Mouse (Mus musculus) inflammation-experienced regulatory T-cells, adult 6 months (primary cell): ENCODE measurements around the gene Drc3. TPM values are rescaled to one million over a fixed set of nuclear protein-coding genes. Genes with fewer than 3 reads are reported as not detected.

Source experiments
- ATAC-seq: one replicate; pipeline ENCODE4 v1.8.0; 2017
- polyA plus RNA-seq, 3 experiments: library from polyadenylated mRNA; unstranded; fragments of 100-300 nt; shearing (Covaris generic); gene quantifications; one replicate each; pipeline ENCODE4 v1.2.1; 2017

The Drc3 gene
- polyA plus RNA-seq: under 1 TPM; 0.25 to 0.87 (median 0.42) TPM

DNA sequence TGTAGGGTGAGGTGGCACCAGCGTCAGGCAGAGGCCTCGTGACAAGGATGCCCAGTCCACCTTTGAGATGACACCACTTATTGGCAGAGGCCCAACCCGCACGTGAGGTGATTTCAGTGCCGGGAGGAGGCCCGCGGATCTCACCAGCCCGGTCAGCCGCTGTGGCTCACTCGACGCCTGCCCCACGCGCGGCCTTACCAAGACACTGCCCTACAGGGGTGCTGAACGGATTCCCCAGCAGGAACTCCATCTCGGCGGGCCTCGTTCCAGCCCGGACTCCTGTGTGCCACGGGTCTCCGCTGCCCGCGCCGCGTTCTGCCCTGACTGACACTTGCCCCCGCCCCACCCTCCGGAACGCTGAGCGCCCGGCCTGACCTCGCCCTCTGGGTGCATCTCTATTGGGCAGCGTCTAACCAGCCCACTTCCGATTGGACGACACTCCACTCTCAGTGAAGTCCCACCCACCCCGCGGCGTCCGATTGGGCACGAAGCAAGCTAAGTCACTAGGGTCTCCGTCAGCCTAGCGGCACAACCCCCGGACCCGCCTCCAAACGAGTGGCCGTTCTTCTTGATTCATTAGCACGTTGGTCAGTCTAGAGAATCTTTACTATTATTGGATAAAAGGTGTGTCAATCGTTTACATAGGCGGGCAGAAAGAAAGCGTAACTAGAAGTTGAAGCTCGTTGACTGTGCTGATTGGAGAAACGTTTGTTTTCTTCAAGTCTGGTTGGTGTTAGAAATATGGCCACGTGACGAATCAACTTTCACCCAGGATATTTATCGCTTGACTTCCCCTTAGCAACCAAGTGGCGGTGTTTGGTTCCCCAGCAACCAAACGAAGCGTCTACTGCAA, at the start of gene Drc3, which contains the start of gene Tom1l2:
TSS of gene Drc3 (plus strand) at position 771 of the 853 bp plus-strand sequence.
TSS of gene Tom1l2 (minus strand) at position 347 of the 853 bp plus-strand sequence.
- peak; percentile 94 for ATAC-seq

DNA sequence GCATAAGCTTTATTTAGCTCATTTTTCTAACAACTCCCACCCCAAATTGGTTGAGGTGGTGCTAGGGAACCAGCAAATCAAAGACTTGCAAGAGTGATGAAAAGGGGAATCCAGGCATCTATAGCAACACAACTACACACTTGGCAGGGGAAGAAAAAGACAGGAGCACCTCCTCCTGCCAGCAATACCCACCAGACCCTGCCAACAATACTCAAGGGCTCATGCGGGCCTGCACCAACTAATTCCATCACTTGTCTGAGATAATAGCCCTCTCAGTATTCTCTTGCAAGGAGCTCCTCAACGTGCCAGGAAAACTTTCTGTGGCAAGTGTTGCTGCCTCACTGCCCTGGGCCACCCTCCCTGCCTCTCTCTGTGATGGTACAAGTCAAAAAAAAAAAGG, 49.6 kb upstream of the Drc3 start:
- no peak for ATAC-seq

DNA sequence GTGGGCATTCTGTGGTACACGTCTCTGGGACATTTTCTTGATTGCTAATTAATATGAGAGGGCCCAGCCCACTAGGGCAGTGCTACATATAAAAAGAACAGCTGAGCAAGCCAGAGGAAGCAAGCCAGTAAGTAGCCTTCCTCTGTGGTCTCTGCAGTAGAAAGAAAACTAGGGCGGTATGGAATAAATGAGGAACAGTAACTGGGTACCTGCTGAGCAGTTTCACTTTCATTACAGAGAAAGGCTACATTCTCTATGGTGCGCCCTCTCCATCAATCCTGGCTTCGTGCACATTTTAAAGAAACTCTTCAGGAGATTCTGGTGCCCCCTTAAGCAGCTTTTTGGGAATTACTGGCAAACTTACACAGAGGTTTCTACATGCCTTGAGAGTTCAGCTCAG, 47.5 kb upstream of the Drc3 start:
- ATAC-seq: peak; percentile 81

DNA sequence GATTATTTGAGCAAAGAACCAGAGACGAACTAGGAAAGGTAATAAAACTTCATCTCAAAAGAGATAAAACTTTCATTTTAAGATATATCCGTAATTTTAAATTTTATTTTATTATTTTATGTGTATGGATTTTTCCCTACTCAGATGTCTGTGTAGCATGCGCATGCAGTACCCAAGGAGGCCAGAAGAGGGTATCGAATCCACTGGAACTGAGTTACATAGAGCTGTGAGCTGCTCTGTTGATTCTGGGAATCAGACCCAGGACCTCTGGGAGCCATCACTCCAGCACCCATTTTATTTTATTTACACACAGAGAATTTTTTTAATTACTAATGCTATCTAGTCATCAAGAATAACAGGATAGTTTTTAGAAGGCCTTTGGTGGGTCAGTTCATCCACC, 46.3 kb upstream of the Drc3 start:
- peak; percentile 37 for ATAC-seq

DNA sequence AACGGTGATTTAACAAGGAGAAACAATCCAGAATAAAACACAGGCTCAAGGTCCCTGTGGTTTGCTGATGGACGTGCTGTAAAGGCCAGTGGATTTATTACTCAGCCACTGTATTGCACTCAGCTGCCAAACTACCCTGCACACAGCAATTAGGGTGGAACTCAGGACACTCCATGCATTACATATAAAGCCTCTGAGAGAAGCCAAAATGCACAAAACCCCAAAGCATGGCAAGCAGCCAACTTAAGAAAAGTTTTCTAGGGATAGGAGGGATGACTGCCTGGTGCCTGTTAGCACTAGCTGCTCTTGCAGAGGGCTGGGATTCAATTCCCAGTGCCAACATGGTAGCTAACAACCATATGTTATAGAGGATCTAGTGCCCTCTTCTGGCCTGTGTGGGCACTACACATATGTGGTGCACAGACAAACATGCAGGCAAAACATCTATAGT, 45.7 kb upstream of the Drc3 start:
- ATAC-seq: no peak

DNA sequence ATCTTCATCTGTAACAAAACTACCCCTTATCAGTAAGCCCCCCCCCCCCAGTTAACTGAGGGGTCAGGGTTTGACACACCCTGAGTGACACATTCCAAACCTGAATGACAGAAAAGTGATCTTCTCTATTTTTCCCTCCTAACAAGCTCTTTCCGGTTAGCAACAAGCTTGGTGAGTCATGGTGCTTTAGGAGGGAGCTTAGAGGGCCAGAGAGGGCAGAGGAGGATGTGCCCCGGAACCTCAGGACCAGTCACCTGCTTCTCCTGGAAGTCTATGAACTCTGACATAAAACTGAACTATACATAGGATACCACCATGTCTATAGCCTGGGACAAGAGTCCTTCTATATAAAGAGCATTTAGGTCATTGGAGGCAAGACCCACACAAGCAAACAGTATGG, 45.1 kb upstream of the Drc3 start:
- ATAC-seq: no peak

DNA sequence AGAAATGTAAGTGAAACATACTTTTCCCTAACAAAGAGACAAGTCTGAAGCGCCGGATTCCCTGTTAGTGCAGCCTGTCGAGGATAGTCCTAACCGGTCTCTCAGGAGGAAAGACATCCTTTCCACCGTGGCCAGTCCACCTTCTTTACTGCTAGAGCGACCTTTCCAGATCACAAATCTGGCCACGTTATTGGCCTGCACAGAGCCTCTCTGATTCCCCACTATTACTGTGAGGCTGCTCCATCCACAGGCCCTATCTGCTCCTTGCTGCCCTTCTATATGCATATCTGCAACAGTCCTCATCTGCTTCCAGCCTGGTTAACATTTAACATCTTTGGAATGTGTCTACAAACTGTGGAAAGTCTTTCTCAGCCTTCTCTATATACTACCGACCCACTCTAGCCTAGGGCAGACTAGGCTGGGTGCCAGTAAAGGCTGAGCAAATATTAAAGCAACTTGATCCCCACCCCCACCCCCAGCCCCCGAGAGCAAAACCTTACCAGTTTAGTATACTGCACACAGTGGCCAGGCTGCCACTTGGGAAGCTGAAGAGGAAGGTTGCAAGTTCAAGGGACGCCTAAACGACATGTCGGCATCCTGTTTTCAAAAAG, 44.5 kb upstream of the Drc3 start:
- ATAC-seq: no peak

DNA sequence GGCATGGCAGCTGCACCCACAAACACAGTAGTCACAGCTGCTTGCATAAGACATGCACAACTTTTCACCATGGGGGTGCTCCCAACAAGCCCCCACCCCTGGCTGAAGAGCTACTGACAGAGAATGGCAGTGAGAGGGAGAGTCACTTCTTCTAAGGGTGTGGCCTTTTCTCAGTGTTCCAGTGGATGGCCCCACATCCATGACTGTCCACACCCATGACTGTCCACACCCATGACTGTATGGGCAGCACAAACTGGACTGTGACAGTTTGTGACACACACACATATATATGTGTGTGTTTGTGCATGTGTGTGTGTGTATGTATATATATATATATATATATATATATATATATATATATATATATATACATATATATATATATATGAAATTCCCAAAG, 43.3 kb upstream of the Drc3 start:
- ATAC-seq: no peak

DNA sequence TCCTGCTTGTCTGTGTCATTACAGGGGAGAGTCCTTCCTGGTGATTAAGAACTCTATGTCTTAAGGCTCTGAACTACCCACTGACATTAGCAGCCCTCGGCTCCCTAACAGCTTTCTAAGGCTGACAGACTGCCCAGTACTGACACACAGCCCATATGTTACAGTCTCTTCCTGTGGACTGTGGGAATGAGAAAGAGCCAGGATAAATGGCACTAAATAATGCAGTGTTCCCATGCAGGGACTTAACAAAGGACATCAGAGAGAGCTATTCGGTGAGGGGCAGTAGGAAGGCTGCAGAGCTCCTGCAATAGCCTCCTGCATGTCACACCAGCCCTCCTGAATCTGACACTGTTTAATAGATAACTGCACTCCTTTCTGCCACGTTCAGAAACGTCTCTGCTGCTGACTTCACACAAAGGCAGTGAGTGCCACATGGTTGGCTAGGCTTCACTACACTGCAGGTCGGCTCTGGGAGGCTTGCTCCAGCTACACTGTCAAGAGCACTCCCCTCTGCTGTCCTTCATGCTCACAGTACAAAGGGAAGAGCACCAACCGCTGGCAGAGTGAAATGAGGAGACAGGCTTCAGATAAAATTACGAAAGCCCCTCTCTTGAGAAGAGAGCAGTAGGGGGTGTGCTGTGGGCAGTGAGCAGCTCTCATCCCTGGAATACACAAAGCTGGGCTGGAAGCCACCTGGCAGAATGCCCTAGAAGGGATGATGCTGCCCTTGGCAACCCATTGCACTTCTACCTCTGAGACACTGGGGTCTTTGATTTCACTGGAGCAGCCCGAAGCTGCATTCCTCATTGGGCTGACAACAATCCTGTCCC, 41.9 kb upstream of the Drc3 start:
- no peak for ATAC-seq

DNA sequence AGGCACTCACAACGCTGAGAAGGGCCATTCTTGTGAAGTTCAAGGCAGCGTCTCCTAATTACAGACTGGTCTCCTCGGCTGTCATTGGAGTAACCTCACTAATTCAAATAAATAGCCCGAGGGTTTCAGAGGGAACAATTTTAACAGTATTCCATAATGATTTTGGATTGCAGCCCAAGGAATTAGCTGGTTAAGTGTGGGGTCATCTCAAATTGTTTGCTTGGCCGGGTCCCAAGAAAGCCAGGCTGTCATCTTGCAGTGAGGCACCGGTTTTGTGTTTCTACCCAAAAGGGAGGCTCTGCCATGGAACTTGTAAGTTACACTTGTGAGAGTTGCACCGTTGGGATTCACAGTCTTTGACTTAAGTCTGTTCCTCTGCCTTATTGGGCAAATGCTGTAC, 36.9 kb upstream of the Drc3 start:
- ATAC-seq: no peak

DNA sequence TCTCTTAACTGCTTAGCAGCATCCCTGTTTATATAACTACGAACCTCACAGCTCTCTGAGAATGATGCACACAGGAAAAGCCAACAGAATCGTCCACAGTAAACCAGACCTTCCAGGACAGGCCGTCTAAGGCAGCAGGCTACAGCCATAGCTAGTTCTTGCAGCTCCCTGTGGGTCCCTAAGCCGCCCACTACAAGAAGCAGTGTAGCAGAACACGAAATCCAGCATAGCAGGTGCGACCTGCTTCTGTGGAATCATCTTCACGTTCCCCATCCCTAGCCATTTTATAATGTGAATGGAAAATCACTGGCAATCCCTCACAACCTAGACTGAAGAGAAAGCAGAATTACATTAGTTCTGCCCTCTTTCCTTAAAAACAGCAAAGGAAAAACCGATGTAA, 36.2 kb upstream of the Drc3 start:
- ATAC-seq: no peak

DNA sequence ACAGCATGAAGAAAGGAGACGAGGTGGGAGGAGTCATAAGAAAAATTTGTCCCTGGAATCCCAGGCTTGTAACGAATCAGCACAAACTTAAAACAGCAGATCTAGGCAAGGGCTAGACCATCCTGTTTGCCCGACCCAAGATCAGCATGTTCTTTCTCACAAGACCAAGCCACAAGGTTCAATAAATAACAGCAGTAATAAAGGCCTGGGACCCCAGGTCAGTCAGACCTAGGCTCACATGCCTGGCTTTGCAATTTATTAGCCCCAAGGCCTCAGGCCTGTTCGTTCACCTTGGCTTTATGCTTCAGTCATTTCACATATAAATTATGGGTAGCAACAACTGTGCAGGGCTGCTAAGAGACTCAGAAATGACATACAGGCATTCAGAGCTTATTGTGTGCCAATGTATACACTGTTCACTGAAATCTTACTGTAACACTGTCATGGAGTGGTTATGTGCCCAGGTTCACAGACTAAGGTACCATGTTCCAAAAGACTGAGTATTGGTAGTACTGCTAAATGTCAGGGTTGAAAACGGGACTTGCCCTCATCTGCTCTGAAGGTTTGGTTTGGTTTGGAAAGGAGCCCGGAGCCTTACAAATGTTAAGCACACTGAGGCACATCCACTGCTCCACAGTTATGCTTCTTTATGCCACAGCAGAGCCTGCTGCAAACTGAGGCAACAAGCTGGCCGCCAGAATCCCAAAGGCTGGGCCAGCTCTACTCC, 35.6 kb upstream of the Drc3 start:
- ATAC-seq: no peak

DNA sequence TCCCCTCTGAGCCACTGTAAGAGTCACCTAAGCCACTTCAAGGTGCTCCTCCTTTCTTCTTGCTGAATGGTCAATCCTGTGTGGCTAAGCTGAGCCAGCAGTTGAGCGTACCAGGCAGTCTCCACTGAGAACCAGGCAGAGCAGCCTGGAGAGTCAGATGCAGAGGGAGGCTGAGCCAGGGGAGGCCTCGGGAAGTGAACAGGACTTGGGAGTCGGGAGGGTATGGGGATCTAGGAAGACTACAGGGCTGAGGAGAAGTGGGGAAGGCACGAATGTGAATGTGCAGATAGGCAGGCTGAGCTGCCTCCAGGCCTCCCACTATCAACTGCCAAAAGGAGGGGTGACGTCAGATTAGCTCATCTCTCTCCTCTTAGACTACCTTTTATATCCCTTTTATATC, 34.4 kb upstream of the Drc3 start:
- no peak for ATAC-seq

DNA sequence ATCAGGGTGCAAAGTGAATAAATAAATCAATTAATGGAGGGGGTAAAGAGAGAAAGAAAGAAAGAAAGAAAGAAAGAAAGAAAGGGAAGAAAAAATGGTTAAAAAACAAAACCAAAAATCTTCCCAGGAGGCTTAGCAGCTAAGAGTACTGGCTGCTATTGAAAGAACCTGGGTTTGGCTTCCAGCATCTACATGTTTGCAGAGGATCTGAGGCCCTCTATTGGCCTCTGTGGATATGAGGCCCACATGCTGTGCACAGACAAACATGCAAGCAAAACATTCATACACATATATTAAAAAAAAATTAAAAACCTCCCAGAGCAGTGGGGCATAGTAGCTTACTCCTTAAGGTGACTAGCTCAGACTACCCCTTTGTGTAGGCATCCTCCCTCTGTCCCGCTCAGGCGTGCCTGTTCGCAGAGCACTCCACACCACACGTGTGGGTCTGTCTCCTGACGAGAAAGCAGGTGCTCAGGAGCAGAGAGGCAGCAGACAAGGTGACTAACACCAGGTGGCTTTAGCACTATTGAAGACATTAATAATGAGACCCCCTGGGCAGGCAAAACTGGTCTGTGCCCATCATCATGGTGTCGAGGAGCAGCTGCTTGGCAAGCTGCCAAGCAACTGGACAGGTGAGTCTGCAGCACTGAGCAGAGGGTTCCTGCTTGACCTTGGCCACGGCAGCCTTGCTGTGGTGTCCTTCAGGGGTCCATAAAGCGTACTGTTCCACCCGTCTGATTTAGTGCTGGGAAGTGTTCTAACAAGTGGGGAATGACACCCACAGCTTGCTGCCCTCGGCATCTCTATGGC, 33.7 kb upstream of the Drc3 start:
- no peak for ATAC-seq

DNA sequence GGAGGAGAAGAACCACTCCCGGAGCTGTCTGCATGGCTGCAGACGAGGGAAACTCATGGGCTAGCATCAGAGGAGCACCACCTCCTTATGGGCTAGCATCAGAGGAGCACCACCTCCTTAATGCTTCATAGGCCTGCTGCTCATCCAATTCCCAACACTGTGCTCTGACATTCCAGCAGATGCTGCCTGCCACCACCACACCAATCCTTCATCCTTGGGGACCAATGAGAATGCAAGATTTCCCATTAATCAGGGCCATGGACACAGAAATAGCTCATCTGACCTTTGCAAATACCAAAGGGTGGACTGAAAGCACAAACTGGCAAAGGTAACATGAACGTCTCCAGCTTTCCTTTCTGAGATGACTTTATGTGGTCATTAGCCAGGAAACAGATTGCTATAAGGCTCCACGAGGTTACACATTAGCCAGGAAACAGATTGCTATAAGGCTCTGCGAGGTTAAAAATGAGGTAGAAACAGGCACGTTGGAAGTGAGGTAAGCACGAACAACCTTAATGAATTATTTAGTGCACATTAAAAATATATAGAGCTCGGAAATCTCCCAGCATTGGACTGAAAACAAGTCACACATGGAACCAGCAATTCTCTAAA, 32.6 kb upstream of the Drc3 start:
- no peak for ATAC-seq

DNA sequence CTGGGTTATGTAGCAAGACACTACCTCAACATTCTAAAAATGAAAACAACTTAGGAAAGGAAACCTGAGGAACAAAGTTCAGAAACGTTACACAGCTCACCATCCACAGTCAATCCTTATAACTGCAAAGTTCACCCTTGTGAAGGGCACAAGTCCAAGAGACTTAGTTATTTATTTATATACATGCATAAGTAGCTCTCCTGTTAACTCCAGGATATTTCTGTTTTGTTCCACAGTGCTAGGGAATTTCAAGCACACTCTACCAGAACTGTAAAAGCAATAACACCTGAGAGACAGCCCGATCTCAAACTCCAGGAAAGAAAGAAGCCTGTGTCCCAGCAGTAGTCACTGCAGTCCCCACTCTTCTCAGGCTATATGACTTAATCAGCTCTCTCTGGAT, 31.7 kb upstream of the Drc3 start:
- ATAC-seq: no peak

DNA sequence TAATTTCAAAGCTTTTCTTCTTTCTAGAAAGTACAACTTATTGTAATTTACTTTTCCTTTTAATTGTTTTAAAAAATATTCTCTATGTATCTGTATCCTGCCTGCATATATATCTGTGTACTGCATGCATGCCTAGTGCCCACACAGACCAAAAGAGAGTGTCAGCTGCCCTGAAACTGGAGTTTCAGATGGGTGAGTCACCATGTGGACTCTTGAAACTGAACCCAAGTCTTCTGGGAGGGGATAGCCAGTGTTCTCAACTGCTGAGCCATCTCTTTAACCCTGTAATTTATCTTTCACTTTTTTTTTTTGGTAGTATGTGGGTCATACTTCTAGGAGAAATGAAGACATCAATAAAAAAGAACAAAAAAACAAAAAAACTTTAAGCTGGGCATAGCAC, 29.4 kb upstream of the Drc3 start:
- ATAC-seq: no peak

DNA sequence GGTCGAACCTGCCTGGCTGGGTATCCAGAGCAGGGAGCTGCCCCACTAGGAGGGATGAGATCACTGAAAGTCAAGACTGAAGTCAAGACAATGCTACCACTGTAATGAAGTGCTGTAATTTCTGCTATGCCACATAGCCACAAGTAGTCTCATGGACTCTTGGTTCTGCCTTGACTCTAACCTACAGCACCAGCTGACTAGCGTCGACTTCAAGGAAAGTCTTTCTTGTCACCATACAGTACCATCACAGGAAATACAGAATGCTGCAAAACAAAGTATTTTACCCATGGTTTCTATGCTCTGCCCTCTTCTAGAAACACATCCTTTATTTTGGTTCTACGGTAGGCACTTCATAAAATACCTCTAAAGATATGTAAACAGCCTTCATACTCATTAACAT, 22.6 kb upstream of the Drc3 start:
- ATAC-seq: no peak

DNA sequence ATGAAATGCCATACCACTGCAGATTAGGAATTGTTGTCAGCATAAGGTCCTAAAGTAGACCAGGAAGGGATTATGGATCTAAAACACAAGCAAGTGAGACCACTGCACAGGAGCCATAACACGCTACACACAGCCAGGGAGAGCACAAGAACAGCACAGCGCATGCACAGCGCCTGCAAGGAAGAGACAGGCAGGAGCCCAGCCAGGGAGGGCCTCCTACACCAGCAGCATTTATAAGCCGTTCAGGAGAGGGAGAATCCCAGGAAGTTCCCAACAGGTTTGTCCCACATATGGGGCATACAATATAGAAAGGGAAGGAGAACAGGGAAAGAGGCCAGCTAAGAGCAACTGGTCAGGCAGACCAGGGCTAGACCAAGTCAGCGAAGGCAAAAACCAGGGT, 19.7 kb upstream of the Drc3 start:
- no peak for ATAC-seq

DNA sequence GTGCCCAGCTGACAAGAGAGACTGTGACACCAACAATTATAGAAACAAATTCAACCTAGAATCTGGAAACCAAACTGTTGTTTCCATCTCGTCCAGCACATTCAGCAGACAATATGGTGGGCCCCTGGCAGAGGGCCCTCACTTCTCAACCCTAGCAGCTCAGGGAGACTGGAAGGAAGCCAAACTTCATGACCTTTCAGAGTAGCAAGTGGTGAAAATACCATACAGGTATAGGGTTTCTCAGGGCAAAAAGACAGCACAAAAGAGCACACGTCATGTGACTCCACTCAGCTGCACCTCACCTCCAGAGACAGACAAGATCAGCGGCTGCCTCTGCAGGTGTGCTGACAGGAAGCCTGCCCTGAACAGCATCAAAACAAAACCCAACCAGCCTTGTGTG, 19.0 kb upstream of the Drc3 start:
- peak; percentile 73 for ATAC-seq

DNA sequence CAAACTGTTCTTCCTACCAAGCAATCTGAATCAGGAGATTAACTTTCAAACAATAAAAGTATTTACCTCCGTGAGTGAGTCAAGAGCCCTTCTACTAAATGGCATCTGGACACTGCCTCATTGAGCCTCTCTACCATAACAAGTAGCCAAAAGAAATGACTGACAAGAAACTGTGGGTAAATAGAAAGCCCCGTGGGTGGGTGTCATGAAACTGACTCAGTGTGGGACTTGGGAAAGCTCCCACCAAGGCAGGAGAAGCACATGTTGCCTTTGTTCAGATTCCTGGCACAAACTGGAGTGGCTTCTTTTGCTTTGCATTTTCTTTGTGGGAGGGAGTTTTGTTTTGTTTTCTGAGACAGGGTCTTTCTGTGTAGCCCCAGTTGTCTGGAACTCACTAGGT, 17.4 kb upstream of the Drc3 start:
- no peak for ATAC-seq
